ENCODE assay signal across 27 mouse cellular contexts in the genomic region with DNA sequence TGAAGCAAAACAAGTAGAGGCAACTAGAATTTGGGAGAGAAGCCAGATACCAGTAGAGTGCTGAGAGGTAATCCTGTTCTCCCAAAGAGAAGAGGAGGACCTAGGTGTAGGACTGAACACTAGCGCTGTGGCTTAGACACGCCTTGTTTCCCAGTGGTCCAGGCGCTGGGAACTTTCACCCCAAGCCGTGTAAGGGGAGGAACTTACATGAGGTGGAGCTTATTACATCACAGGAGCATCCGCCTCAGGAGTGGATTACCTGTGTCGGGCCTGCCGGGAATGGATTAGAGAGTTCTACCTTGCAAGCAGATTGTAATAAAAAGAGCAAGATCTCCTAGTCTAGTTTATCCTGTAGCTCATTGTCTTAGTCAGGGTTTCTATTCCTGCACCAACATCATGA.
"Had no signal": no experiment of that assay in that cellular context is flagged by ENCODE, and none has a peak within 500 bp of the region (broad histone marks: within the 10 kb centered on the region; RNA-seq: fewer than 3 reads in every experiment).

No protein-coding gene starts in this region.

- H3K36me3 ChIP-seq: embryonic facial prominence, embryonic 10.5 days; embryonic facial prominence, embryonic 12.5 days; embryonic facial prominence, embryonic 13.5 days; embryonic facial prominence, embryonic 15.5 days; forebrain, embryonic 10.5 days; forebrain, embryonic 12.5 days; forebrain, embryonic 15.5 days; heart, embryonic 10.5 days had no signal

- H3K9ac ChIP-seq: embryonic facial prominence, embryonic 12.5 days; embryonic facial prominence, embryonic 13.5 days; embryonic facial prominence, embryonic 15.5 days; forebrain, embryonic 12.5 days; forebrain, embryonic 13.5 days; forebrain, embryonic 15.5 days; forebrain, postnatal 0 days had no signal

- ATAC-seq: forebrain, embryonic 13.5 days; forebrain, embryonic 14.5 days; forebrain, embryonic 15.5 days; forebrain, embryonic 16.5 days; forebrain, postnatal 0 days had no signal

- H3K27me3 ChIP-seq: embryonic facial prominence, embryonic 12.5 days; embryonic facial prominence, embryonic 13.5 days; embryonic facial prominence, embryonic 15.5 days; forebrain, embryonic 12.5 days; forebrain, embryonic 13.5 days; forebrain, embryonic 15.5 days had no signal

- H3K27ac ChIP-seq: embryonic facial prominence, embryonic 10.5 days; embryonic facial prominence, embryonic 12.5 days; embryonic facial prominence, embryonic 13.5 days; embryonic facial prominence, embryonic 15.5 days; forebrain, embryonic 10.5 days; forebrain, embryonic 12.5 days; forebrain, embryonic 13.5 days; forebrain, embryonic 15.5 days; gastrocnemius, adult 2 months; heart, adult 2 months; heart, embryonic 10.5 days had no signal

- H3K4me1 ChIP-seq: embryonic facial prominence, embryonic 12.5 days; embryonic facial prominence, embryonic 15.5 days; forebrain, embryonic 10.5 days; forebrain, embryonic 12.5 days; forebrain, embryonic 13.5 days; forebrain, embryonic 15.5 days; heart, embryonic 10.5 days had no signal

- H3K4me3 ChIP-seq: embryonic facial prominence, embryonic 10.5 days; embryonic facial prominence, embryonic 12.5 days; embryonic facial prominence, embryonic 13.5 days; embryonic facial prominence, embryonic 15.5 days; erythroblast, embryonic 14.5 days; forebrain, embryonic 10.5 days; forebrain, embryonic 12.5 days; forebrain, embryonic 13.5 days; forebrain, embryonic 15.5 days; gastrocnemius, adult 2 months; heart, adult 2 months; heart, embryonic 10.5 days had no signal

- H3K9me3 ChIP-seq: embryonic facial prominence, embryonic 10.5 days; embryonic facial prominence, embryonic 12.5 days; embryonic facial prominence, embryonic 13.5 days; embryonic facial prominence, embryonic 15.5 days; forebrain, embryonic 10.5 days; forebrain, embryonic 12.5 days; forebrain, embryonic 13.5 days; forebrain, embryonic 15.5 days; heart, embryonic 10.5 days had no signal

- DNase-seq: cerebellum, adult 8-10 months; cerebellum, adult 9-10 months; cerebellum, adult 9-11 months; cerebellum, postnatal 10 days; cerebellum, postnatal 14 days; cerebellum, postnatal 36 days; embryo, embryonic 11 days; forebrain, postnatal 0 days; gastrocnemius, adult 2 months; gastrocnemius, postnatal 10 days; gastrocnemius, postnatal 14 days; gastrocnemius, postnatal 25 days; gastrocnemius, postnatal 36 days; heart, adult 18-20 months; heart, adult 2 months had no signal

- H3K4me2 ChIP-seq: embryonic facial prominence, embryonic 12.5 days; embryonic facial prominence, embryonic 13.5 days; embryonic facial prominence, embryonic 15.5 days; forebrain, embryonic 12.5 days; forebrain, embryonic 13.5 days; forebrain, embryonic 15.5 days had no signal
